Mouse (Mus musculus) cerebellum, adult 9-11 months (tissue): ENCODE data around the gene Olfr341.

Source experiments
- DNase-seq: peaks from one replicate; pipeline ENCODE4 v3.0.0; 2022

The Olfr341 gene

DNA sequence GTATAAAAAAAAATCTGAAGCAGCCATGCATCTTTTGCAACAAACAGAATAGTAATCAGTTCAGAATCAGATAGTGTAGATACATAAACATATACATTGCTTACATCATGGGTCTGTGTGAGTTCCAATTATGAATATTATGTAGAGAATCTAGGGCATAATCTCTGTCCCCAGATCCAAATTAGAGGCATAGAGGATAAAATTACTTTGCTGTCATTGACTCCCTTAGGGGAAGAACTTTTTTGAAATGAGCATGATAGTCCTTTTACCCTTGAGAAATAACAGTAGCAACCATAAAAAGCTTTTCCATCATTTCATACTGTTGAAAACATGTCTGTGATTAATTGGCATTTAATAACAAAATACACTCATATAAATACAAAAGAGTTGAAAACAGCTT is at the start of gene Olfr341:
Gene Olfr341, minus strand, starts transcription at position 101 of the 400 bp plus-strand sequence.
- DNase-seq, result no peak

DNA sequence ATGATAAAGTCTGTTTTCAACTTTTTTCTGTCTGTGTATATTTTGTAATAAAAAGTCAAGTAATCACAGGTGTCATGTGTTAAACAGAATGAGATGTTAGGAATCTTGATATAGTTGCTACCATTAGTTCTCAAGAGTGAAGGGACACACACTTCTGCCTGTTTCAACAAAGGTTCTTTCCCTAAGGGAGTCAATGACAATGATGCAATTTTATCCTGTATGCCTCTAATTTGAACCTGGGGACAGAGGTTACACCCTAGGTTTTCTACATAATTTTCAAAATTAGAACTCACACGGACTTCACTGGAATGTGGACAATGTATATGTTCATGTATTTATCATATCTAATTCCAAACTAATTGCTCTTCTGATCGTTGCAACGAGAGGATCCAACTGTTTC is 42.4 kb upstream of the Olfr341 start, which contains the start of gene Olfr342:
Gene Olfr342, plus strand, starts transcription at position 301 of the 400 bp plus-strand sequence.
- no peak for DNase-seq

DNA sequence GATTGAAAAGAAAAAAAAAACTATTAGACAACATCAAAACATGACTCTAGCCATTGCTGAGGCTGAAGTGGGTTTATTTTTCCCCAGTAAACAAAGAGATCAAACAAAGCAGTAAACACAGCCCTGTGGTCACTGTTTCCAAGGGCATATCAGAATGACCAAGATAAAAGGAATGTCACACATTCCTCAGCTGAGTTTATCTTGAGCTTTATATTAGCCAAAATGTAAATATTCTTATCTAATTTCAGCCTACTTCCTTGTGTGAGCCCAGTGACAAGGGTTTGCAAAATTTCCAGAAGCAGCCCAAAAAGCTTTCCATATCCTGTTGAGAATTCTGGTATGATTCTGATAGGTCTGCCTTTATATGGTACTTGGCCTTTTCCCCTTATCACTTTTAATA is 8.6 kb downstream of the Olfr341 start:
- DNase-seq, result no peak

DNA sequence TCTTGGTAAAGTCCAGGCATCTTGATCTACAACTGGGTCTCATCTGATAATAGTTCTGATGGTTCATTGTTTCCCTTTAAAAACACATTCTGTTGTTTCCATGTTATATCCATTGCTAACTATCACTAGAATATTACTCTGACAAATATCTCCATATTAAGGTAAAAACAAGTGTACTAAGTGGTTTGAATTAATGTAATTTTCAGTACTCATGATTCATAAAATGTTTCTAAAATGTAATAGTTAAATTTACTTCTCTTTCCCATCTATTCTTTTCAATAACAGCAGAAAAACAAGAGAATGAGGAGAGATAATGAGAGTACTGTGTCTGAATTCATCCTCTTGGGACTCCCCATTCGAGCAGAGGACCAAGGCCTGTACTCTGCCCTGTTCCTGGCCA is 30.0 kb downstream of the Olfr341 start, which contains the start of gene Olfr340:
Gene Olfr340, plus strand, starts transcription at position 301 of the 400 bp plus-strand sequence.
- no peak for DNase-seq
